In genomic region chr8:121591178-121592066, GRCm38 (mm10) we compare ENCODE assay signal across 8 mouse cellular contexts. TPM values are rescaled to one million over a fixed set of nuclear protein-coding genes. Genes with fewer than 3 reads are reported as not detected.
DNase-seq lines count a peak whose midpoint lies in the region; ATAC-seq and TF ChIP-seq lines count a peak whose summit lies in the region.

No protein-coding gene starts in this region.

- WGBS in heart, embryonic 10.5 days = 14% methylated on average over 20 of the region's 20 CpGs
- WGBS in kidney, embryonic 15.5 days = 12% methylated on average over 20 of the region's 20 CpGs
- WGBS in small intestine, adult 2 months = 7% methylated on average over 20 of the region's 20 CpGs

- peaks cover 30% of the 10 kb centered on the region for H3K36me3 ChIP-seq in heart, embryonic 10.5 days
- peaks cover 33% of the 10 kb centered on the region for H3K36me3 ChIP-seq in kidney, embryonic 15.5 days
- peaks cover 20% of the 10 kb centered on the region for H3K36me3 ChIP-seq in small intestine, adult 2 months (ENCODE audit: control insufficient read depth, insufficient read depth, low read length)

- no peaks in the 10 kb centered on the region for H3K9me3 ChIP-seq in heart, embryonic 10.5 days
- H3K9me3 ChIP-seq in kidney, embryonic 15.5 days (replicated peaks) = no peaks in the 10 kb centered on the region

- TF ChIP-seq POLR2A in small intestine, adult 2 months (IDR thresholded peaks at IDR 0.05; ENCODE audit: low read depth, low read length) = no peak

- H3K4me3 ChIP-seq in heart, embryonic 10.5 days = peak overlapping the region; percentile 99
- peak overlapping the region; percentile 98 for H3K4me3 ChIP-seq in kidney, embryonic 15.5 days (replicated peaks)
- peak overlapping the region; percentile 97 for H3K4me3 ChIP-seq in small intestine, adult 2 months (ENCODE audit: low read depth, low read length)

- ATAC-seq in kidney, embryonic 15.5 days (replicated peaks; ENCODE audit: low FRiP score) = peak; percentile 24

- H3K4me2 ChIP-seq in kidney, embryonic 15.5 days = peak overlapping the region; percentile 92

- H3K27me3 ChIP-seq in heart, embryonic 10.5 days (ENCODE audit: insufficient read depth, poor library complexity, severe bottlenecking) = no peaks in the 10 kb centered on the region
- no peaks in the 10 kb centered on the region for H3K27me3 ChIP-seq in kidney, embryonic 15.5 days
- no peaks in the 10 kb centered on the region for H3K27me3 ChIP-seq in small intestine, adult 2 months (ENCODE audit: control insufficient read depth, insufficient read depth, low read length)

- H3K27ac ChIP-seq in heart, embryonic 10.5 days = peak overlapping the region; percentile 92; the same call in 1 of the 2 replicates
- H3K27ac ChIP-seq in kidney, embryonic 15.5 days = peak overlapping the region; percentile 75
- peak overlapping the region; percentile 32 for H3K27ac ChIP-seq in small intestine, adult 2 months (ENCODE audit: insufficient read depth, low read depth, low read length)

- H3K9ac ChIP-seq in kidney, embryonic 15.5 days = peak overlapping the region; percentile 98

- H3K4me1 ChIP-seq in heart, embryonic 10.5 days = peaks cover 23% of the 10 kb centered on the region
- H3K4me1 ChIP-seq in kidney, embryonic 15.5 days = peaks cover 32% of the 10 kb centered on the region
- H3K4me1 ChIP-seq in small intestine, adult 2 months (ENCODE audit: control insufficient read depth, insufficient read depth, insufficient read length, low read length) = peaks cover 6% of the 10 kb centered on the region

- DNase-seq in adrenal gland, postnatal 36 days = peak; percentile 28 to 50
- no peak for DNase-seq in adrenal gland, adult 18-20 months (ENCODE audit: low spot score in 2 of 2)
- peak; percentile 71 for DNase-seq in c-Kit-positive CD71-positive TER-119-negative erythroid progenitor cells, embryonic 14.5 days (ENCODE audit: low read depth)
- DNase-seq in heart, embryonic 10.5 days (ENCODE audit: low spot score) = no peak
- DNase-seq in lung, postnatal 14 days = peak; percentile 59
- DNase-seq in gastrocnemius, postnatal 10 days = no peak

- peak; percentile 51; the same call in 1 of the 2 replicates for TF ChIP-seq CTCF in small intestine, adult 2 months (IDR thresholded peaks at IDR 0.05; ENCODE audit: extremely low read depth, insufficient read length, insufficient replicate concordance, low read depth, low read length)

RNA-seq across cellular contexts. Expression of gene Map1lc3b, which starts 1.3 kb away (rescaled TPM):
- 100 to 1,000 TPM; 179 to 206 TPM for total RNA-seq in adrenal gland, postnatal 36 days (2021)
- total RNA-seq in adrenal gland, adult 18-20 months (2021) = 100 to 1,000 TPM; 177 to 185 TPM
- 167 and 170 TPM in 2 replicates for polyA plus RNA-seq in heart, embryonic 10.5 days (2016; fragmentation: Nextera tagmentation; extraction: Ambion mirVana)
- 183 and 189 TPM in 2 replicates for polyA plus RNA-seq in kidney, embryonic 15.5 days (2015; fragmentation: Nextera tagmentation; extraction: Ambion mirVana)
- polyA plus RNA-seq in small intestine, adult 2 months (2012; rRNA removed) = 50.7 and 82.2 TPM in 2 replicates
- total RNA-seq in gastrocnemius, postnatal 10 days (2021) = 100 to 1,000 TPM; 101 to 106 TPM

RNA-seq across cellular contexts. Expression of gene Fbxo31, which starts 12.8 kb away (rescaled TPM):
- total RNA-seq in adrenal gland, postnatal 36 days (2021) = 10 to 100 TPM; 45.4 to 54.8 TPM
- total RNA-seq in adrenal gland, adult 18-20 months (2021) = 10 to 100 TPM; 33.6 to 45.0 TPM
- polyA plus RNA-seq in heart, embryonic 10.5 days (2016; fragmentation: Nextera tagmentation; extraction: Ambion mirVana) = 10.9 and 17.0 TPM in 2 replicates
- polyA plus RNA-seq in kidney, embryonic 15.5 days (2015; fragmentation: Nextera tagmentation; extraction: Ambion mirVana) = 16.6 and 17.5 TPM in 2 replicates
- polyA plus RNA-seq in small intestine, adult 2 months (2012; rRNA removed) = 24.9 and 30.3 TPM in 2 replicates
- total RNA-seq in gastrocnemius, postnatal 10 days (2021) = 10 to 100 TPM; 59.6 to 70.3 TPM

RNA-seq across cellular contexts. Expression of gene 1700018B08Rik, which starts 47.3 kb away (rescaled TPM):
- total RNA-seq in adrenal gland, postnatal 36 days (2021) = not detected
- total RNA-seq in adrenal gland, adult 18-20 months (2021) = not detected
- not detected in 2 replicates for polyA plus RNA-seq in heart, embryonic 10.5 days (2016; fragmentation: Nextera tagmentation; extraction: Ambion mirVana)
- polyA plus RNA-seq in kidney, embryonic 15.5 days (2015; fragmentation: Nextera tagmentation; extraction: Ambion mirVana) = not detected in 2 replicates
- polyA plus RNA-seq in small intestine, adult 2 months (2012; rRNA removed) = not detected in 2 replicates
- not detected for total RNA-seq in gastrocnemius, postnatal 10 days (2021)

Comparison
In these comparisons a context has a peak if more than half of its experiments do, and no peak if none do; other contexts are left out.
1. DNase-seq: peak in adrenal gland, postnatal 36 days (2 of 2), c-Kit-positive CD71-positive TER-119-negative erythroid progenitor cells, embryonic 14.5 days (single experiment) and lung, postnatal 14 days (single experiment); none in adrenal gland, adult 18-20 months (0 of 2), heart, embryonic 10.5 days (single experiment) and gastrocnemius, postnatal 10 days (single experiment).
2. H3K27ac ChIP-seq: peak in every context shown above with its lines; median percentile 92 in heart, embryonic 10.5 days; 75 in kidney, embryonic 15.5 days; 32 in small intestine, adult 2 months.
3. Peak in every context shown above with its lines, with median percentiles within 50 percentile points of each other: H3K4me3 ChIP-seq.